Mouse (Mus musculus): ENCODE measurements around the gene Rdh8. TPM values are rescaled to one million over a fixed set of nuclear protein-coding genes. Genes with fewer than 3 reads are reported as not detected.
"Not testable (repeated sequence)": the region's sequence is repeated elsewhere in the genome, so short reads cannot be mapped to it uniquely, and the experiment has no call there.

Gene Rdh8
- not detected for polyA plus RNA-seq (2017; shearing (Covaris generic))

GRCm38 (mm10) chr9:20818236-20818635, at the start of gene Rdh8:
Gene Rdh8, plus strand, starts transcription at chr9:20818503.
- no peak for ATAC-seq

GRCm38 (mm10) chr9:20781286-20781685, 37.0 kb upstream of the Rdh8 start:
- ATAC-seq, result no peak

- no peak for ATAC-seq
Measured at GRCm38 (mm10) chr9:20785055-20785454, 33.2 kb upstream of the Rdh8 start.

GRCm38 (mm10) chr9:20787992-20788391, 30.3 kb upstream of the Rdh8 start:
- ATAC-seq, result no peak

GRCm38 (mm10) chr9:20789651-20790050, 28.7 kb upstream of the Rdh8 start:
- ATAC-seq, result no peak

- no peak for ATAC-seq
Measured at GRCm38 (mm10) chr9:20790345-20790744, 28.0 kb upstream of the Rdh8 start.

- no peak for ATAC-seq
Measured at GRCm38 (mm10) chr9:20794108-20794806, 24.0 kb upstream of the Rdh8 start.

GRCm38 (mm10) chr9:20804266-20805158, 13.8 kb upstream of the Rdh8 start:
- no peak for ATAC-seq

- ATAC-seq, result no peak
Measured at GRCm38 (mm10) chr9:20805159-20805495, 13.2 kb upstream of the Rdh8 start.

- no peak for ATAC-seq
Measured at GRCm38 (mm10) chr9:20805706-20806105, 12.6 kb upstream of the Rdh8 start.

GRCm38 (mm10) chr9:20810271-20810670, 8.0 kb upstream of the Rdh8 start:
- ATAC-seq, result no peak

GRCm38 (mm10) chr9:20810773-20811172, 7.5 kb upstream of the Rdh8 start:
- ATAC-seq, result no peak

- ATAC-seq, result no peak
Measured at GRCm38 (mm10) chr9:20812537-20813271, 5.6 kb upstream of the Rdh8 start.

- no peak for ATAC-seq
Measured at GRCm38 (mm10) chr9:20814521-20815272, 3.6 kb upstream of the Rdh8 start, which contains the start of gene Col5a3. Gene Col5a3, minus strand, starts transcription at chr9:20815067.

GRCm38 (mm10) chr9:20820001-20820400, 1.7 kb downstream of the Rdh8 start:
- no peak for ATAC-seq

- no peak for ATAC-seq
Measured at GRCm38 (mm10) chr9:20822821-20823220, 4.5 kb downstream of the Rdh8 start.

- ATAC-seq, result no peak
Measured at GRCm38 (mm10) chr9:20825781-20826180, 7.5 kb downstream of the Rdh8 start.

GRCm38 (mm10) chr9:20828127-20828526, 9.8 kb downstream of the Rdh8 start:
- no peak for ATAC-seq

GRCm38 (mm10) chr9:20830901-20831643, 12.8 kb downstream of the Rdh8 start:
- ATAC-seq, result no peak

GRCm38 (mm10) chr9:20834881-20835280, 16.6 kb downstream of the Rdh8 start:
- no peak for ATAC-seq

- not testable (repeated sequence) for ATAC-seq
Measured at GRCm38 (mm10) chr9:20835431-20835954, 17.2 kb downstream of the Rdh8 start.

Data from activated CD4-positive, CD25-positive, alpha-beta regulatory T cell, adult 4 months (primary cell).